Mouse (Mus musculus): ENCODE data around the gene Snx18.

DNA sequence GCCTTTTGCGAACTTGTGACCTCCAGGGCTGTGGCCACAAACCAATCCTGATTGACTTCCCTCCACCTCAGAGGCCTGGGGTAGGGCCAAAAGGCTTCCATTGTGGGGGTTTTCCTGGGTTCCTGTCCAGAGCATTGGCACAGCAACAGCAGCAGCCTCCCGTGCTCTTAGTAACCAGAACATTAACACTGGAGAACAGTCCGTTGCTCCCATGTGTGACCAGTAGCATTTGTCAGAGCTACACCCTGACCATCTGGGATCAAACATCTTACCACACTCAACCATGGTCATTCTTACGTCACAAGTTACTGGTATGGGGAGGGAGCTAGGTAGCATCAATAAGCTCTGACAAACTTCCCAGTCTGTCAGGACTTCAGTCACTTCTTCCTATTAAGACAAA, 28.1 kb downstream of the Snx18 start:
- TF ChIP-seq CTCF (IDR thresholded peaks at IDR 0.05; ENCODE audit: control insufficient read depth, insufficient read depth, insufficient read length) (no peak), MYOG (IDR thresholded peaks at IDR 0.05; ENCODE audit: control insufficient read depth, extremely low read depth, insufficient read length) (no peak), USF1 (IDR thresholded peaks at IDR 0.05; ENCODE audit: low read depth) (no peak)
